Mouse (Mus musculus) stomach, embryonic 15.5 days (tissue): ENCODE data around the gene Gm9918. TPM values are rescaled to one million over a fixed set of nuclear protein-coding genes. Genes with fewer than 3 reads are reported as not detected.

Experiments used
- ATAC-seq: fragments of 200-750 bp; cut with Nextera tagmentation; 2 replicates; pipeline ENCODE4 v1.8.0; 2017; ENCODE audit warnings: low read depth, moderate number of reproducible peaks, moderate TSS enrichment; ENCODE audit not compliant: insufficient read depth, low FRiP score
- H3K27ac ChIP-seq: fragments of 300-500 bp; sonication (generic); 2 replicates; pipeline ENCODE4 v1.5.1; 2015; ENCODE audit warnings: mild to moderate bottlenecking, inconsistent platforms
- H3K27me3 ChIP-seq: fragments of 300-500 bp; sonication (generic); replicated peaks from 2 replicates; pipeline ENCODE4 v1.6.1; 2015; ENCODE audit warnings: inconsistent platforms
- H3K36me3 ChIP-seq: fragments of 300-500 bp; sonication (generic); 2 replicates; pipeline ENCODE4 v1.6.1; 2015; ENCODE audit warnings: inconsistent platforms
- H3K4me1 ChIP-seq: fragments of 300-500 bp; sonication (generic); 2 replicates; pipeline ENCODE4 v1.6.1; 2015; ENCODE audit warnings: inconsistent platforms
- H3K4me2 ChIP-seq: fragments of 300-500 bp; sonication (generic); 2 replicates; pipeline ENCODE4 v1.6.1; 2015; ENCODE audit warnings: mild to moderate bottlenecking, inconsistent platforms
- H3K4me3 ChIP-seq: fragments of 300-500 bp; sonication (generic); replicated peaks from 2 replicates; pipeline ENCODE4 v1.5.1; 2015; ENCODE audit warnings: inconsistent platforms
- H3K9ac ChIP-seq: fragments of 300-500 bp; sonication (generic); 2 replicates; pipeline ENCODE4 v1.6.1; 2015; ENCODE audit warnings: inconsistent platforms
- H3K9me3 ChIP-seq: fragments of 300-500 bp; sonication (generic); 2 replicates; pipeline ENCODE4 v1.6.1; 2016; ENCODE audit warnings: inconsistent platforms
- WGBS: fragments of 180-500 bp; shearing (Covaris S2); methylation state at CpG from one replicate; pipeline ENCODE4 v1.1.7; 2015; 5-methylcytosine and 5-hydroxymethylcytosine counted together
- polyA plus RNA-seq: library from polyadenylated mRNA; unstranded; fragments of >200 nt; fragmentation: Nextera tagmentation; extraction: Ambion mirVana; gene quantifications from 2 replicates; pipeline ENCODE4 v1.2.1, GENCODE M21; 2015

Gene Gm9918
- polyA plus RNA-seq, 1 experiment from 2014 or later: 0.27 TPM

- Histone ChIP-seq H3K9ac (no peak overlapping the region), H3K4me1 (peaks cover 36% of the 10 kb centered on the region), H3K27me3 (no peaks in the 10 kb centered on the region), H3K4me2 (no peak overlapping the region), H3K4me3 (no peak overlapping the region), H3K27ac (no peak overlapping the region), H3K36me3 (peaks cover 8% of the 10 kb centered on the region; the same call in 1 of the 2 replicates), H3K9me3 (no peaks in the 10 kb centered on the region)
- no peak for ATAC-seq
- WGBS: 88% methylated on average over 14 of the region's 14 CpGs
These were observed 31.7 kb upstream of the Gm9918 start for GRCm38 (mm10) chr15:102238543-102239259.

- Histone ChIP-seq H3K36me3 (peaks cover 8% of the 10 kb centered on the region; the same call in 1 of the 2 replicates), H3K9me3 (no peaks in the 10 kb centered on the region), H3K27me3 (no peaks in the 10 kb centered on the region), H3K4me2 (no peak overlapping the region), H3K27ac (no peak overlapping the region), H3K4me1 (peaks cover 39% of the 10 kb centered on the region), H3K4me3 (no peak overlapping the region), H3K9ac (no peak overlapping the region)
- WGBS: 12% methylated on average over 9 of the region's 9 CpGs
- no peak for ATAC-seq
These were observed 31.1 kb upstream of the Gm9918 start for GRCm38 (mm10) chr15:102239260-102239590.

DNA sequence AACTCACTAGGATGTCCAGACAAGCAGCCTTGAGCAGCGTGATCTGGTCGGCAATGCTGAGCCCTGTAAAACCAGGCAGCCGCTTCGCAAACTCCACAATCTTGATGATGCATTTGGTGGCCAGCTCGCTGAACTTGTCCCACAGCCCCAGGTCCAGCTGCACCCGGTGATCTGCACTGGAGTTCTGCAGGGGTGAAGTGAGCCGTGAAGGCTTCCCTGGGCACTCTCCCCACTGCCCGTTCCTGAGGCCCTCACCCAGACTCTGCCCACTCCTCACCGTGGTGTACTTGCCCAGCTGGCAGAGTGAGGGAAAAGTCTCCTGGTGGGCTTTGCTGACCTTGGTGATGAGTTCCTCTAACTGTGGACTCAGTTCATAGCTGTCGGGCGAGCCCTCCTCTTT, 30.5 kb upstream of the Gm9918 start:
- WGBS: 74% methylated on average over 11 of the region's 11 CpGs
- peaks cover 40% of the 10 kb centered on the region for H3K4me1 ChIP-seq

DNA sequence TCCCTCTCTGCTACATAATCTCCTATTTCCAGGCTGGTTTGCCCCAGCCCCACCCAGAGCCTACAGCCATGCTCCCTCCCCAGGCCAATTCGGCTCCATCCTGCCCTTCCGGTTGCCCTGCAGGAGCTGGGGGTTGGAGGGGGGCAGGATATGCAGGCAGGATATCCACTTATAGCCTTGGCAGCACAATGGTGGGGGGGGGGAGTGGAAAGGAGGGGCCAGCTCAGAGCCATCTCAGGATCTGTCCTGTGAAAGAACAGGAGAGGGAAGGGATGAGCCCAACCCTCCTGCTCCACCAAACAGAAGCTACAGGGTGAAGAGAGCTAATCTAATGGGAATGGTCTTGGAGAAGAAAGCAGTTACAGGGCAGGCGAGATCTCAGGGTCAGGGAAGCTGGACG, 29.8 kb upstream of the Gm9918 start:
- Histone ChIP-seq H3K4me3 (no peak overlapping the region), H3K4me2 (no peak overlapping the region), H3K9me3 (no peaks in the 10 kb centered on the region), H3K36me3 (peaks cover 8% of the 10 kb centered on the region; the same call in 1 of the 2 replicates), H3K27ac (no peak overlapping the region), H3K27me3 (no peaks in the 10 kb centered on the region), H3K4me1 (peaks cover 41% of the 10 kb centered on the region), H3K9ac (no peak overlapping the region)
- WGBS: 75% methylated on average over 4 of the region's 4 CpGs
- ATAC-seq: no peak

More for the DNA sequence above, 30.5 kb upstream of the Gm9918 start:
- no peak overlapping the region for H3K4me2 ChIP-seq
- H3K4me3 ChIP-seq: no peak overlapping the region
- H3K9ac ChIP-seq: no peak overlapping the region
- H3K9me3 ChIP-seq: no peaks in the 10 kb centered on the region
- H3K27ac ChIP-seq: no peak overlapping the region
- H3K27me3 ChIP-seq: no peaks in the 10 kb centered on the region
- H3K36me3 ChIP-seq: peaks cover 8% of the 10 kb centered on the region; the same call in 1 of the 2 replicates
- ATAC-seq: no peak

DNA sequence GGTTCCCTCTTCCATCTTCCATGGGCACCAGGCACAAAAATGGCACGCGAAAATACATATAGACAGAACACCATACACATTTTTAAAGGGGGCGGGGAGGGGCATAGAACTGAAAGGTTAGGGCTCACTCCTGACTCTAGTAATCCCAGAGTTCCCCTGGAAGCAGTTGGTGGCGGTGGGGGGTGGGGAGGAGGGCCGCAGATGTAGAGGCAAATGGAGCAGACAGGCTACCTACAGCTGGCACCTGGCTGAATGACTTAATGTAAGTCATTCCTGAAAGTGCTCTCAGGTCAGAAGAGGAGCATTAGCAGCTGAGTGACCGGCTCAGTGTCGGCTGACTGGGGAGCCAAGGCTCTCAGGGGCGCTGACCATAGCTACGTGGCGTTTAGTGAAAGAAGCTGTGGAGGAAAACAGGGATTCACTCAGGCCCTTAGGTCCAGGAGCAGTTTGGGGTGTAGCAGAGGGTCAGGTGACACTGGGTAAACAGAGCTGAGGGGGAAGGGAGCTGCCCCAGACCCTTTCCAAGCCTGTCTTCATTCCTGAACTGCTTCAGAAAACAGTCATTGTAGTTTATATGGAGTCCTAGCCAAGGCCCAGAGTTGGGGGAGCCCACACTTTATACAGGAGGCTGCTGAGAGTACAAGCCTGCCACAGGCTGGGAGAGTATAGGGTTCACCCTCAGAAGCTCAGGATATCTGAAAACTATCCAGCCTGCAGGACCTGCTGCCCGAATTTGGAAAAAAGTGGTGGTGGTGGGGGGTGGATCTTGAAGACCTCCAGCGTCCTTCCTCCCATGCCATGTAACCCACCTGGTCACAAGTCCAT, 27.7 kb upstream of the Gm9918 start:
- Histone ChIP-seq H3K9ac (no peak overlapping the region), H3K27ac (peak overlapping the region; percentile 77; the same call in 1 of the 2 replicates), H3K9me3 (no peaks in the 10 kb centered on the region), H3K27me3 (no peaks in the 10 kb centered on the region), H3K36me3 (peaks cover 8% of the 10 kb centered on the region; the same call in 1 of the 2 replicates), H3K4me1 (peaks cover 36% of the 10 kb centered on the region), H3K4me2 (peak overlapping the region; percentile 92), H3K4me3 (no peak overlapping the region)
- ATAC-seq: no peak
- 45% methylated on average over 12 of the region's 12 CpGs for WGBS

DNA sequence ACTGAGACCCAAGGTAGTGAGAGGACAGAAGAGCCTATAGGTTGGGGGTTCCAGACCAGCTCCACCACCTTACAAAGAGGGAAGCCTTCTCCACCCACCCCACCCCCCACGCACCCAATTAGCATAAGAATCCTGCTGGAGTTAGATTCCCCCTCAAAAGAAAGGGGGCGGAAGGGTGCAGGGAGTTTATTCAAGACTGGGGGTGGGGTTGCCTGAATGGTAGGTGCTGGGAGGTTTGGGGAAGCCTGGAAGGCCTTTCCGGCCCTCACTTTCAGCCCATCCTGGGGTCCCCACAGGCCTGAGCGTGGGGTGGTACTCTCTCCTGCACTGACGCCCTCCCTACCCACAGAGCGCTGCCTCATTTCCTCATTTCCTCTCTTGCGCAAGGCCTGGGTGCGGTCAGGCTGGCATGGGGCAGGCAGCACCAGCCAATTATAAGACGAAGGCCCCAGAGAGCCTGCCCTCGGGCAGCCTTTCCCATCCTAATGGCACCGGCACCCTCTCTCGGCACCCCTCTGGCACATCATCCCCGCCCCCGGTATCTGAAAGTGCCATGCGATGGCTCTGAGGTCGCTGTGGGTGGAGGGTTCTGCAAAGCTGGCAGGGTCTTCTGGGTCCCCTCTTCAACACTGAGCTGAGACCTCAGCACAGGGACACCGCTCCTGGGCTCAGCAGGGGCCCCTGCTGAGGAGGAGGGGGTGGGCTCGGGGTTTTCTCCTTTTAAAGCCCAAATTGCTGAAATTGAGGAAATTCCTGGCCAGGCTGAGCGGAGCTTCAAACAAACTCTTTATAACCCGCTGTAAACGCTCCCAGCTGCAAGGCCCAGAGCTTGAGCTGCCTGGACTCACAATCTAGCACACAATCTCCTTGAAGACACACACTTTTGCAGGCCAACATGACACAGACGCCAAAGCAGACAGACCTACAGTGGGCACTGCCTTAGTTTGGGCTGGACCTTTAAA, 26.9 kb upstream of the Gm9918 start:
- H3K27me3 ChIP-seq: no peaks in the 10 kb centered on the region
- WGBS: 25% methylated on average over 22 of the region's 22 CpGs
- peaks cover 38% of the 10 kb centered on the region for H3K4me1 ChIP-seq
- H3K4me2 ChIP-seq: peak overlapping the region; percentile 92
- peaks cover 7% of the 10 kb centered on the region; the same call in 1 of the 2 replicates for H3K36me3 ChIP-seq
- no peak for ATAC-seq
- H3K9ac ChIP-seq: peak overlapping the region; percentile 4; the same call in 1 of the 2 replicates
- peak overlapping the region; percentile 77 for H3K27ac ChIP-seq
- H3K4me3 ChIP-seq: peak overlapping the region; percentile 64
- H3K9me3 ChIP-seq: no peaks in the 10 kb centered on the region

DNA sequence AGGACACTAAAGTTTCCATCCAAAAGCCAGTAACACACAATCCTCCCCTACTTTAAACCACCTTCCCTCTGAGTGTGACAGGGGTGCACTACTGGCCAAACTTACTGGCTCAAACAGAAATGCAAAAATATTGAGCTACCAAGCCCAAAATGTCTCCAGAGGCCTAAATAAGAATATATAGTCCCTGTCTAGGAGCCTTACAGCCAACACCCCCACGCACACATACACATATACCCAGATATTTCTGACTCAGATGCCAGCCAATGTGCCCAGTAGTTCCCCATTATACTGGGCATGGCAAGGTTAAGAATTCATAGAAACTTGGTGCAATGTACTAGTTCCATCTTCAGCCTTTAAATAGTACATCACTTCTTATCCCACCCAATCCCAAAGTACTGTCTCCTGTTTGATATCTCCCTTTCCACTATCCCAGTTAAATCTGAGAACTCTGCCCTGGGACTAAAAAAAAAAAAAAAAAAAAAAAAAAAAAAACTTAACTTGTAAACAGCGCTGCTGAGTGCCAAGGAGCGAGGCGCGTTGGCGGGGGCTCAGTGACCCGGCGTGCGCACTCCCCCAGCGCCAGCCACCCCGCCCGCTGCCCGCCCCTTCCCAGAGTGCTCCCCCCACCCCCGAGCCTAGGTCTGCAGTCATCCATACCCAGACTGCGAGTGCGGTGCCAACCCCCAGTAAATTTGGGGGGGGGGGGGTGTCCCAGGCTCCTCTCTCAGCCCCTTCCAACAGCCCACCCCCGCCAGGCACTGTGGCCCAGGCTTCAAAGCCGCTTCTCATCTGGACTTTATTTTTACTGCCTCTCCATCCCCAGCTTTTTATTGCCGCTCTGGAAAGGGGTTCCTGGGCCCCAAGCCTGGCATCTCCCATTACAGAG, 25.8 kb upstream of the Gm9918 start:
- no peaks in the 10 kb centered on the region for H3K9me3 ChIP-seq
- peaks cover 45% of the 10 kb centered on the region for H3K4me1 ChIP-seq
- H3K4me2 ChIP-seq: peak overlapping the region; percentile 92
- H3K9ac ChIP-seq: peak overlapping the region; percentile 65; the same call in 1 of the 2 replicates
- H3K4me3 ChIP-seq: peak overlapping the region; percentile 64
- ATAC-seq: no peak
- WGBS: 16% methylated on average over 19 of the region's 19 CpGs
- peak overlapping the region; percentile 77 for H3K27ac ChIP-seq
- H3K36me3 ChIP-seq: 0 out of 2 replicates have a peak, but pooled peaks cover 3% of the 10 kb centered on the region
- no peaks in the 10 kb centered on the region for H3K27me3 ChIP-seq

DNA sequence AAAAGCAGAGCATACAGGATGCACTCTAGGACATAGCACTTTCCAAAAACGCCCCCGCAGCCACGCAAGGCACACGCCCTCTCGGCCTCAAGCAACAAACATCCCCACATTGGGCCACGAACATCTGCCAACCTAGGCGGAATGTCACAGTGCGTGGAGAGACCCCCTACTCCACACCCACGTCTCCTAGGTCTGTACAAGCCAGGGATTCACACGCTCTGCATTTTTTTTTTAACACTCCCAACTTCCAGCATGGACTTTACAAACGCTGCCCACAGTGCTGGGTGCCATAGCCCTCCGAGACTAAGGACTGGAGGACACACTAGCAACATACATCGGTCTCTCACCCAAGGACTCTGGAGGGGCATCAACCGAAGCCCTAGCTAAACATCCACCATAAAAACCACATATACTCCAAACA, 24.9 kb upstream of the Gm9918 start:
- Histone ChIP-seq H3K9ac (peak overlapping the region; percentile 65), H3K9me3 (no peaks in the 10 kb centered on the region), H3K4me1 (peaks cover 54% of the 10 kb centered on the region), H3K27ac (peak overlapping the region; percentile 100), H3K4me2 (peak overlapping the region; percentile 92), H3K4me3 (peak overlapping the region; percentile 64), H3K27me3 (no peaks in the 10 kb centered on the region), H3K36me3 (0 out of 2 replicates have a peak, but pooled peaks cover 3% of the 10 kb centered on the region)
- WGBS: 4% methylated on average over 14 of the region's 14 CpGs
- no peak for ATAC-seq

DNA sequence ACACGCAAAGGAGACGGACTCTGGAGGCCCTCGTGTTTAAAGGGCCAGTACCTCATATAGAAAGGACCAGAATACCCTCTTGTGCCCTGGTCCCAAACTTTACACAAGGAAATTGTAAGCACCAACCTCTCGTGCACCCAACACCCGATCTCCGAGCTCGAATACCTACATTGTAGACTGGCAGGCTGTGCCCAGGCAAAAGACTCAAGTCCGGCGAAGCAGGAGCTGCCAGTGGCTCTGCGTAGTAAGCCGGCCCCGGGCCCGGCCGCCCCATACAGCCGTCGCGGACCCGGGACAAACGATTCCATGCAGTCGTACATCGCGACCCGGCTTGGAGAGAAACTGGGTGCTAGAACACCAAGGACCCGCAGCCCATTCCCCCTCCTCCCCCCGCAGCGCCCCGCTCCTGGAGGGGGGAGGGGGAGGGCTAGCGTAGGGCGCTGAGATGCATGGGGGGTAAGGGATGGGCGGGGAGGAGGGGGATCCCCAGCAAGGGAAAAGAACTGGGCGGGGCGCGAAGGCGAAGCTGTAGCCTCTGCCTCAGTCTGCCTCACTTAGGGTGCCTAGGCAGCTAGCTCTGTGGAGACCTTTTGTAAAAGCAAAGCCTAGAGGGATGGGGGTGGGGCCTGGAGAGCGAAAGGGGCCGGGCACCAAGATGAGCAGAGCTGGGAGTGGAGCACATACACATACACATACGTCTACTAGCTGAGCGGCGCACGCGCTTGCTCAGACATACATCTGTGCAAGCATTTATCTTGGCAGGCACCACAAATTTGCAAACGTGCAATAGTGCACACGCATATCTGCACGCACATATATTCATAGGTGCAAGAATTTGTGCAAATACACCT, 24.2 kb upstream of the Gm9918 start:
- Histone ChIP-seq H3K4me1 (peaks cover 57% of the 10 kb centered on the region), H3K27ac (peak overlapping the region; percentile 100), H3K36me3 (0 out of 2 replicates have a peak, but pooled peaks cover 3% of the 10 kb centered on the region), H3K27me3 (no peaks in the 10 kb centered on the region), H3K9ac (peak overlapping the region; percentile 65), H3K4me2 (peak overlapping the region; percentile 92), H3K9me3 (no peaks in the 10 kb centered on the region), H3K4me3 (peak overlapping the region; percentile 64)
- ATAC-seq: peak; percentile 56
- WGBS: under 1% methylated on average over 41 of the region's 44 CpGs

- Histone ChIP-seq H3K4me2 (peak overlapping the region; percentile 92), H3K36me3 (0 out of 2 replicates have a peak, but pooled peaks cover under 1% of the 10 kb centered on the region), H3K27ac (peak overlapping the region; percentile 100), H3K4me1 (peaks cover 57% of the 10 kb centered on the region), H3K27me3 (no peaks in the 10 kb centered on the region), H3K9me3 (no peaks in the 10 kb centered on the region), H3K4me3 (peak overlapping the region; percentile 64), H3K9ac (0 out of 2 replicates have a peak overlapping the region, but pooled peaks have one; percentile 65)
- peak; percentile 76 for ATAC-seq
- WGBS: under 1% methylated on average over 32 of the region's 35 CpGs
These were observed 23.5 kb upstream of the Gm9918 start for GRCm38 (mm10) chr15:102246866-102247251.
